Mouse (Mus musculus) kidney, embryonic 16.5 days (tissue): ENCODE results near the gene Ids. TPM values are rescaled to one million over a fixed set of nuclear protein-coding genes. Genes with fewer than 3 reads are reported as not detected.

Experiments used
- ATAC-seq: fragments of 200-750 bp; cut with Nextera tagmentation; 2 replicates; pipeline ENCODE4 v1.8.0; 2017; ENCODE audit warnings: moderate TSS enrichment; ENCODE audit not compliant: low FRiP score, low TSS enrichment
- H3K27ac ChIP-seq: fragments of 300-500 bp; sonication (generic); 2 replicates; pipeline ENCODE4 v1.5.1; 2014; ENCODE audit warnings: low read length
- H3K27me3 ChIP-seq: fragments of 300-500 bp; sonication (generic); 2 replicates; pipeline ENCODE4 v1.6.1; 2014; ENCODE audit warnings: low read length, control low read depth, mixed read lengths; ENCODE audit not compliant: insufficient read depth
- H3K36me3 ChIP-seq: fragments of 300-500 bp; sonication (generic); 2 replicates; pipeline ENCODE4 v1.6.1; 2014; ENCODE audit warnings: low read length, control low read depth, mixed read lengths; ENCODE audit not compliant: insufficient read depth
- H3K4me1 ChIP-seq: fragments of 300-500 bp; sonication (generic); 2 replicates; pipeline ENCODE4 v1.6.1; 2014; ENCODE audit warnings: low read length, control low read depth, mixed read lengths; ENCODE audit not compliant: insufficient read depth
- H3K4me2 ChIP-seq: fragments of 300-500 bp; sonication (generic); replicated peaks from 2 replicates; pipeline ENCODE4 v1.6.1; 2014; ENCODE audit warnings: low read depth, low read length
- H3K4me3 ChIP-seq: fragments of 300-500 bp; sonication (generic); 2 replicates; pipeline ENCODE4 v1.5.1; 2014; ENCODE audit warnings: mild to moderate bottlenecking, low read length
- H3K9ac ChIP-seq: fragments of 300-500 bp; sonication (generic); replicated peaks from 2 replicates; pipeline ENCODE4 v1.6.1; 2014; ENCODE audit warnings: low read length
- H3K9me3 ChIP-seq: fragments of 300-500 bp; sonication (generic); 2 replicates; pipeline ENCODE4 v1.6.1; 2016; ENCODE audit warnings: low read length, control low read depth
- WGBS: fragments of 180-500 bp; shearing (Covaris S2); extraction: QIAGEN DNeasy Blood & Tissue Kit; methylation state at CpG from one replicate; pipeline ENCODE4 v1.1.7; 2014; 5-methylcytosine and 5-hydroxymethylcytosine counted together
- polyA plus RNA-seq: library from polyadenylated mRNA; unstranded; fragments of >200 nt; fragmentation: Nextera tagmentation; extraction: Ambion mirVana; gene quantifications from 2 replicates; pipeline ENCODE4 v1.2.1, GENCODE M21; 2015

Ids gene
- polyA plus RNA-seq, 1 experiment from 2014 or later: 2.5 TPM

- no peaks in the 10 kb centered on the region for H3K27me3 ChIP-seq
- no peak overlapping the region for H3K4me3 ChIP-seq
- WGBS: 87% methylated on average over 7 of the region's 7 CpGs
- H3K9ac ChIP-seq: no peak overlapping the region
- H3K4me1 ChIP-seq: peaks cover 6% of the 10 kb centered on the region; the same call in 1 of the 2 replicates
- H3K9me3 ChIP-seq: no peaks in the 10 kb centered on the region
- no peak overlapping the region for H3K27ac ChIP-seq
- H3K4me2 ChIP-seq: no peak overlapping the region
- no peak for ATAC-seq
- 0 out of 2 replicates have a peak, but pooled peaks cover 2% of the 10 kb centered on the region for H3K36me3 ChIP-seq
These were observed 1.9 kb downstream of the Ids start for GRCm38 (mm10) chrX:70362985-70363384.

GRCm38 (mm10) chrX:70330202-70330843, 34.6 kb downstream of the Ids start:
- Histone ChIP-seq H3K27ac (no peak overlapping the region), H3K36me3 (no peaks in the 10 kb centered on the region), H3K9me3 (no peaks in the 10 kb centered on the region), H3K4me2 (no peak overlapping the region), H3K9ac (no peak overlapping the region), H3K27me3 (peaks cover 4% of the 10 kb centered on the region; the same call in 1 of the 2 replicates), H3K4me1 (no peaks in the 10 kb centered on the region), H3K4me3 (no peak overlapping the region)
- ATAC-seq: peak; percentile 73; the same call in 1 of the 2 replicates
- 27% methylated on average over 6 of the region's 6 CpGs for WGBS

- H3K4me3 ChIP-seq: no peak overlapping the region
- H3K9me3 ChIP-seq: no peaks in the 10 kb centered on the region
- H3K9ac ChIP-seq: no peak overlapping the region
- H3K4me1 ChIP-seq: no peaks in the 10 kb centered on the region
- no peak overlapping the region for H3K4me2 ChIP-seq
- no peak overlapping the region for H3K27ac ChIP-seq
- no peaks in the 10 kb centered on the region for H3K36me3 ChIP-seq
- peaks cover 4% of the 10 kb centered on the region; the same call in 1 of the 2 replicates for H3K27me3 ChIP-seq
- WGBS: 58% methylated on average over 2 of the region's 2 CpGs
- ATAC-seq: no peak
These were observed 36.2 kb downstream of the Ids start for GRCm38 (mm10) chrX:70328530-70329143.

GRCm38 (mm10) chrX:70327656-70328055, 37.2 kb downstream of the Ids start:
- Histone ChIP-seq H3K9me3 (no peaks in the 10 kb centered on the region), H3K36me3 (no peaks in the 10 kb centered on the region), H3K27me3 (peaks cover 4% of the 10 kb centered on the region; the same call in 1 of the 2 replicates), H3K4me2 (no peak overlapping the region), H3K4me3 (no peak overlapping the region), H3K9ac (no peak overlapping the region), H3K4me1 (no peaks in the 10 kb centered on the region), H3K27ac (no peak overlapping the region)
- no peak for ATAC-seq
- 67% methylated on average over 1 of the region's 1 CpGs for WGBS

GRCm38 (mm10) chrX:70319254-70319653, 45.6 kb downstream of the Ids start:
- WGBS: 44% methylated on average over 2 of the region's 2 CpGs
- H3K4me2 ChIP-seq: no peak overlapping the region
- no peaks in the 10 kb centered on the region for H3K4me1 ChIP-seq
- H3K27ac ChIP-seq: no peak overlapping the region
- no peak overlapping the region for H3K4me3 ChIP-seq
- H3K27me3 ChIP-seq: no peaks in the 10 kb centered on the region
- H3K9me3 ChIP-seq: no peaks in the 10 kb centered on the region
- no peak overlapping the region for H3K9ac ChIP-seq
- no peaks in the 10 kb centered on the region for H3K36me3 ChIP-seq
- ATAC-seq: peak; percentile 67; the same call in 1 of the 2 replicates

GRCm38 (mm10) chrX:70314949-70315641, 49.8 kb downstream of the Ids start:
- H3K4me1 ChIP-seq: no peaks in the 10 kb centered on the region
- no peaks in the 10 kb centered on the region for H3K9me3 ChIP-seq
- no peak for ATAC-seq
- H3K9ac ChIP-seq: no peak overlapping the region
- H3K4me2 ChIP-seq: no peak overlapping the region
- no peak overlapping the region for H3K27ac ChIP-seq
- H3K4me3 ChIP-seq: no peak overlapping the region
- WGBS: 85% methylated on average over 3 of the region's 3 CpGs
- H3K36me3 ChIP-seq: no peaks in the 10 kb centered on the region
- no peaks in the 10 kb centered on the region for H3K27me3 ChIP-seq

Other genes starting within 250 kb of the Ids start
- 36.1 and 39.1 TPM in 2 replicates for gene 1110012L19Rik, start 20.8 kb upstream of the Ids start, polyA plus RNA-seq
- 49.4 and 53.3 TPM in 2 replicates for gene Tmem185a, start 112.1 kb upstream of the Ids start, polyA plus RNA-seq